Mouse (Mus musculus): Measurements from ENCODE around the gene Gm43517.

GRCm38 (mm10) chr12:49373821-49374605, 11.0 kb upstream of the Gm43517 start:
- TF ChIP-seq POLR2A (IDR thresholded peaks at IDR 0.05; ENCODE audit: low read depth, low read length) (no peak), CTCF (conservative IDR thresholded peaks at IDR 0.05 in 1 of 2, IDR thresholded peaks at IDR 0.05 in 1 of 2; ENCODE audit: low read depth in 2 of 2, low read length in 2 of 2) (no peak), EP300 (IDR thresholded peaks at IDR 0.05; ENCODE audit: low read length) (no peak), RCOR1 (conservative IDR thresholded peaks at IDR 0.05; ENCODE audit: low read depth, low read length) (no peak), TCF12 (IDR thresholded peaks at IDR 0.05; ENCODE audit: low read depth, low read length) (no peak), GABPA (IDR thresholded peaks at IDR 0.05; ENCODE audit: insufficient replicate concordance, low read depth, low read length) (no peak), USF1 (IDR thresholded peaks at IDR 0.05; ENCODE audit: low read depth, low read length) (no peak), JUND (conservative IDR thresholded peaks at IDR 0.05; ENCODE audit: low read depth, low read length) (no peak), CHD2 (IDR thresholded peaks at IDR 0.05; ENCODE audit: low read length) (no peak)

Measured in CH12.LX (cell line).